Mouse (Mus musculus): ENCODE data around the gene H2afy. TPM values are rescaled to one million over a fixed set of nuclear protein-coding genes. Genes with fewer than 3 reads are reported as not detected.

H2afy gene
- total RNA-seq, 2 experiments from 2014 or later, result 122 to 128 TPM

DNA sequence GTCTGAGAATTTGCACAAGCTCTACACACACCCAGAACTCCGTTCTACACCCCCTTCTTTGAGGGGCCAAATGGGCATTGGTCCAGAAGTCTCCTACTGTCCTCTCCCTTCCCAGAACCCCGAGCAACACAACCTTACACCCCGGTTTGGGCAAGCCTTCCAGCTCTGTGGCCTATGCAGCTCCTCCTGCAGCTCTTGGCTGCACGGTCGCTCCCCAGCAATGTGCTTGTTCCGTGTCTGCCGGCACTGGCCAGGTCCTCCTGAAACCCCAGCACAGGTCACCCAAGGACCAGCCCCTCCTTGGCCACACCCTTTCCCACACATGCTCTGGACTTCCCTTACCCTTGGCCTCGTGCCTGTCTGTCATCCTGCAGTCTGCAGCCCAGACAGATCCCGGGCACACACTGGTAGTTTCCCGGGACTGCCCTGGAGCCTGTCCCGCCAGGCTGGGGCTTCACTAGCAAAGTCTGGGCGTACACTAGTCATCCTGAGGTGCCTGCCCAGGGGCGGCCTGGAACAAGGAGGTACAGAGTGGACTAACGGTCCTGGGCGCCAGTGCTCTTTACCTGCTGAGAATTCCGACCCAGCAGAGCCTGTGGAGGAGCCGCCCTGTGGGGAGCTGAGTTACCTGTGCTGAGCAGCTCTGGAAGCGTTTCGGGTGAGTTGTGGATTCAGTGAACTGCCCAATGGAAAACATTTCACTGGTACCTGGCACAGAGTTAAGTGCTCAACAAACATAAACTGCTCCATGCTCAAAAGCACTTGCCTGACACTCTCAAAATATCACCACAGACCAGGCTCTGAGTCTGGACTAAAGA lies 22.5 kb downstream of the H2afy start:
- peak in 1 of 2 experiments; percentile 32 for DNase-seq (ENCODE audit: low spot score in 2 of 2)

DNA sequence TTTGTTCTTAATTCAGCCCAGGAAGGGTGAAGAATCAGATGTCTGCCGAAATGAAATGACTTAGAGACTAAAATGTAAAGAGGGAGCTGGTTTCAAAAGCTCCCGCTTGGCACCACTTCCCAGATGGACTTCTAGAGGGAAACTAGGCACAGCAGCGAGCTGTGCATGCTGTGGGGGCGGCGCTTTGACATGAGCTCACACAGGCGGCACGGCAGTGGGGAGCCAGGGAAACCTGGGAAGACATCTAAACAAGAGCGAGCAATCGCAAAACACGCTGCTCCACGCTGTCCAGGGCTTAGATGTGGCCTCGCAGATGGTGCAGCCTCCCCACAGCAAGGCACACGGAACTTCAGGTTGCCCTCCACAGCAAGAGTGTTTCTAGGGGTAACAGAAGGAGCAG lies 23.2 kb downstream of the H2afy start:
- DNase-seq (ENCODE audit: low spot score in 2 of 2), result no peak

DNA sequence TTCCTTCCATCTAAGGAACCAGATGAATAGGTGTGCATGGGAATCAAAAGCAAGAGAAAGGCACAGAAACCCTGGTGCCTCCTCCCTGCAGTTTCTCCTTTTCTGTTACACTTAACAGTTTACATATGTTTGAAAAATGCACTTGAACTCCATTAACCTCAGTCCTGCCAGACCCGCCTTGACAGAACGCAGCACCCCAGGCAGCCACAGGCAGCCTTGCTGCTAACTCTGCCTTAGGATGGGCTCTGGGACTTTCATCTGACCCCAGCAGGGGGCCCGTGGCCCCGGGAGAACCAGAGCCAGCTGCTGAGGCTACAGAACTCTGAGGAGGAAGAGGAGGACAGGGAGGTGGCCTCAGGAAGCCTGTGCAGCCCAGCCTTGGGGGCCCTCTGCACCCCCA lies 23.7 kb downstream of the H2afy start:
- no peak for DNase-seq (ENCODE audit: low spot score in 2 of 2)

DNA sequence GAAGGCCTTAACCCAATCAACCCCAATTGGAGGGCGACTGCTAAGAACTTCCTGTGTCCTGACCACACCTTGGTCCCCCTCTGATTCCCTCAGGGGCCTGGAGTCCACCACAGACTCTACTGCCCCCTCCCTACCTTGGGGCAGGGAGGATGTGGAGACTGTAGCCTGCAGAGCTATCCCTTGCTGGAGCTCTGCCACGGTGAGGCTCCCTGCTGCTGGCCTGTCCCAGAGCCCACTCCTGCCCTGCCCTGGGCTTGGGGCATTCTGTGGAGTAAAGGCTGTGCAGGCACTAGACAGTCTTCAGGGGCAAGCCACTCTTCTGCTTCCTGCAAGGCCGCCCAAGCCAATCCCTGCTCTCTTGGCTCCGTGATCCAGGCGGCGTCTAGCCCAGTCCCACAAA lies 24.6 kb downstream of the H2afy start:
- DNase-seq (ENCODE audit: low spot score in 2 of 2), result peak in 1 of 2 experiments; percentile 23

DNA sequence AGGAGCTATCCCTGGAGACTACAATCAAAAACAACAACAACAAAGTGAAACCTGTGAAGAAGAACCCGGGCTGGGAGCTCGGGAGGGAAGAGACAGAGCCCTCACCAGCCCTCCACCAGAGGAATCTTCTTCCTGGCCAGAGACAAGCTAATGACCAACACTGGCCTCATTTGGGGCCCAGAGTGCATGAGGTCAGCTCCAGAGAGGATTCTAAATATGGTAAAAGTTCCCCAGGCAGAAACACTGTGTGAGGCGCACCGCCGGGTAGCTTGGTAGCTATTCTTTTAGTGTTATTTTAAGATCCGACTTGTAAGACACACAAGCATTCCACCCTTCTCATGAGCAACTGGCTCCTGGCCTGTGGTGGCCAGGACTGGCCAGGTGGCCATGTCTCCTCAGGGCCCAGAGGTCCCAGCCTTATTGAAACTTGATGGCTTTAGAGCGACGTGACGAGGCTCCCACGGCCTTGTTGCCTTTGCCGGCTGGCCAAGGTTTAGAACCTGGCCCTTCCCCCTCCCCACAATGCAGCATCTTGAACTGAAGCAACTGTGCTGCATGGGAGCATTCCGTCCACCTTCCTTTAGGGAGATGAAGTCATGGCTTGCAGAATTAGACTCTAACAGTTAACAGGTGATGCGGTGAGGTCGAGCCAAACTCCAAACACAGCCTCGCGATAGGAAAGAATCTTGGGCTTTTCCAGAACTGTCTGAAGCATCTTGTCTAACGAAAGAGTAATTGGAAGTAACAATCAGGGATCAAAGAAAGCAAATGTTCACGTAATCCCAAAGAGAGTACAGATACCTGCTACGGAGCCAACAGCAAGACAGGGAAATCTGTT lies 25.2 kb downstream of the H2afy start:
- no peak for DNase-seq (ENCODE audit: low spot score in 2 of 2)

DNA sequence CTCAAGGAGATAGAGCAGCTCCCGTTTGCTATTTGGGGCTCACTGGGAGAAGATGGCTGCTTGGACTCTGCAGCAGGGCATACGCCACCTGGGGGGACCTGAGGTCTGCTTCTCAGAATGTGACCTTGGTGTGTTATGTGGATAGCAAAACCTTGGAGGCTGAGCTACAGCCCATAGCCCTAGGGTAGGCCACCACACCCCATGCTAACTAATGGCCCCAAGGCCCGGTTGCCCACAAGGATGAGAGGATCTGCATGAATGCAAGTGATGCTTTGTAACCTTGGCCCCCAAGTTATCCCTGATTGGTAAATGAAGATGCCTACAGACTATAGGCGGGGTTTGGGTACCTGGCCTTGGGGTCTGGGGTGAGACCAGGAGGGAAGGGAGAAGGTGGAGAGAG lies 26.5 kb downstream of the H2afy start:
- DNase-seq (ENCODE audit: low spot score in 2 of 2), result peak in 1 of 2 experiments; percentile 10

DNA sequence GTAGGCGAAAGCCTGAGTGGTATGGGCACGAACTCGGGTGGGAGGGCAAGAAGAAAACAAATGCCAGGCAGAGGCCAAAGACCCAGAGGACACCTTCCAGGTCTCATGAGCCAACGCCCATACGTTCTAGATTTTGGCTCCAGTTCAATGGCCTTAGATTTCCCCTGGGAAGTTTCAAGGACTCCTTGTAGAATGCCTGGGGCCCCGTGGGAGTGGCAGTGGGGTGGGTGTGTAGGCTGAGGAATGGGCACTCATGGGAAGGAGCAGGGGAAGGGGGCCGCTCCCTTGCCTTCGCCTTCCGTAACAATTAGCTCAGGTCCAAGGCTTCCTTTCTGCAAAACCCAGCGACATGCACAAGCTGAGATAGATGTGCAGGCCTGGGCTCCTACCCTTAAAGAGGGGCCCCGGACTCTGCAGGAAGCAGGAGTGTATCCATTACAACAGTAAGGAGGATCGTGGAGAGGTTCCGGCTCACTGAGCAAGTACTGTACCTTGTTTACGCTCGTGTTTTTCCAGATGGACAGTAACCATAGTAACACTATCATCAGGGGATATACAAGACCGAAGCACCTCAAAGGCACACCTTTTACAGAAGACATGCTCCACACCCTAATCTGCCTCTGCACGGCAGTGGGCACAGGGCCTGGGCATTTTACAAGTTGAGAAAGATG lies 27.2 kb downstream of the H2afy start:
- peak in 1 of 2 experiments; percentile 9 for DNase-seq (ENCODE audit: low spot score in 2 of 2)

DNA sequence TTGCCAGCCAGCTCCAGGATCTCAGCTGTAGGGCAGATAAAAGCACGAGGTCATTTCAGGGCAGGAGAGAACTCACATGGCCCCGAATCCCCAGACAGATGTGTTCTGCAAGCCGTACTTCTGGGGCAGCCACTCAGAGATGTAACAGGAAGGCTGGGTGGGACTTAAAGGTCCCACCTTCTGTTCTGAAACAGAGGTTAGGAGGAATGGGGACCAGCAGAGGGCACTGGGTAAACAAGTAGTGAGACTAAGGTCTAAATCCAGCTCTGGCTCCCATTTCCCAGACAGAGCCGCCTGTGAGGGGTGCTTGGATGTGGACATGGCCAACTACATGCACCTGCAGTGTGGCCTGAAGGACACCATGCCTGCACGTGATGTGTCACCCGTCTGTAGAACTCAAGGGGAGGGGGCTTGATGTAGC lies 31.2 kb downstream of the H2afy start:
- DNase-seq (ENCODE audit: low spot score in 2 of 2), result peak in 1 of 2 experiments; percentile 20

DNA sequence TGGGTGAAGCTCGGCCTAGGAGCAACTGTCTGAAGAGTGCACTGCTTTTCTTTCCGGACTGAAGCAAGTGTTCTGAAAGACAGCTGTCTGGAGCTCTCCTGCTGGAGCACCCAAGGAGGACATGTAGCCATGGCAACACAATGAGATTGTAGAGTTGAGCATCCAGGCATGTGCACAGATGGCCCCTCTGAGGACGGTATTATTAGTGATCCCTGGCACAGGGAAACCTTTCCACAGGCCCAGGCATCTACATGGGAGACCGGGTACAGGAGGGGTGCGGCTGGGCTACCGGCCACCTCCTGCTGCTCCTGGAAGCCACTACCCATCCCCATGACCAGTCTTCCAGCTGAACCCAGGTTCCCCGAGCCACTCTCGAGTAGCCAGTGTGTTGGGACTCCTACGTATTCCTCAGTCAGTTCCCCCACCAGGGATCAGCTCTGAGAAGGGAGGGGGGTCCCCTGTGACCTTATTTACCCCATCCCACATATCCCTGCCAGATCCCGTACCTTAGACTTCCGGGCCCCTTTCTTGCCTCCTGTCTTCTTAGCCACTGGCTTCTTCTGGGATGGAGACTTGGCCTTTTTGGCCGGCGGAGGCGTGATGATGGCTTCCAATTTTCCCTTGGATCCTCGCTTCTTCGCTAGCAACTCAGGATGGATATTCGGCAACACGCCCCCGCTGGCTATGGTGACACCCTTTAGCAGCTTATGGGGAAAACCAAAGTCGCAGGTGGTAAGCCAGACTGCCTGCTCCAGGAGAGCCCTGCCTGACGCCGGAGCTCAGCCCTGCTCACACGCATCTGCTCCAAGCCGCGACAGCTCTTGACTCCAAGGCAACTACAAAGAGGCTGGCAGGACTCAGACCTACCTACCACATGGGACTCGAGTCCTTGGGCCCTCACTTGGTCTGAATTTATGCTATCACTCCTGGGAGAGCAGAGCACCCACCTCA lies 32.1 kb downstream of the H2afy start:
- peak; percentile 38 to 56 for DNase-seq (ENCODE audit: low spot score in 2 of 2)

DNA sequence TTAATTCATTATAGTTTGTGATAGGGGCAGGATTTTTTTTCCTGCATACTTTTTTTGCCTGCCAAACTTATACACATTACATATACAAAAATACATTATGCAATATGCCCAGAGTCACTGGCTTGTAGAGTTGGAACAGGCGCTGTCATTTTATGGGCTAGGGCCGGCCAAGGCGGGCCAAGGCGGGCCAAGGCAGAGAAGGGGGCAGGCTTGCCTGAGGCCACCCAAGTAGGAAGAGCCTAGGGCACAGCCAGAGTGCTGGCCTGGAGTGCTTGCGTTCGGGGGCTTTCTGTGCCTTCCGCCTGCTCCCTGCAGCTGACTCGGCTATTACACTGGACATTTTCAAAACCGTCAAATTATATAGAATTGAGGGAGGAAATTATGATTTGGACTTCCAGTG lies 34.0 kb downstream of the H2afy start:
- no peak for DNase-seq (ENCODE audit: low spot score in 2 of 2)

DNA sequence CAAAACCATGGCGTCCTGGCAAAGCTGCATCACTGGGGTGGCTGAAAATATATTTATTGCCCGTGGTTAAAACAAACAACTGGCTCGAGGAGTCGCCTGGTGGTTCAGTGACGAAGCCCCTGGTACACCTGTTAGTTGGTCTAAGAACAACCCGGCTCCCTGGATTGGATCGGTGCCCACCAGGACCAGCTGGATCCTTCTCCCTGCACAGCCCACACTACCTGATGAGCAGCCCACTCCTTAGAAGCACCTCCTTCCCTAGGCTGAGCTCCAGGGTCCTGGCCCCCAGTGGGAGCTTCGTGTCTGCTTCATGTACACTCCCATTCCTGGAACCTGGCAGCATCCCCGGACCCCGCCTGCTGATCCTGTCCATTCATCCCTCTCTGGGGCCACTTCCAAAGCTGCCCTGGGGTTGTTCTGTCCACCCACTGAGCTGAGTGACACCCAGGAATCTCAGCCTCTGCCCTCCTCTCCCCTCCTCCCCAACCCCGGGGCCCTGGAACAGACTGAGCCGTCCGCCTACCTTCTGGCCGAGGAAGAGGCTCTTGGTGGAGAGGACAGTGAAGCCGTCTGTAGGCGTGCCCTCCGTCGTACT lies 40.5 kb downstream of the H2afy start:
- no peak for DNase-seq (ENCODE audit: low spot score in 2 of 2)

DNA sequence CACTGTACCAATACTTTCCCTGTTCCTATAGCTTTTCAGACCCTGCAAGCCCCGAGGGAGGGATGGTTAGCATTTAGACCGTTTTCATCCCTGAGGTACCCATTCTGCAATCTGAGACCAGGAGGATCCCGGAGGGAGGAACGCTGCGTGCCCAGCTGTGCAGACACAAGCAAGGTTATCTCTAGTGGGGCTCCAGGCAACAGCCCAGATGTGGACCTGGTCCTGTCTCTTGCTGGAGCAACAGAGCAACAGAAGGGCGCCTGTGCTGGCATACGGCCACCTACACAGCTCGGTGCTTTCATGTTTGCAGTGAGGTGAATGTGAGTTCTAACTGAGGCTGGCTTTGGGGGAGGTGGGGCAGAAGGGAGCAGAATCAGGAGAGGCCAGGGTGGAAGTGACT lies 41.6 kb downstream of the H2afy start:
- no peak for DNase-seq (ENCODE audit: low spot score in 2 of 2)

DNA sequence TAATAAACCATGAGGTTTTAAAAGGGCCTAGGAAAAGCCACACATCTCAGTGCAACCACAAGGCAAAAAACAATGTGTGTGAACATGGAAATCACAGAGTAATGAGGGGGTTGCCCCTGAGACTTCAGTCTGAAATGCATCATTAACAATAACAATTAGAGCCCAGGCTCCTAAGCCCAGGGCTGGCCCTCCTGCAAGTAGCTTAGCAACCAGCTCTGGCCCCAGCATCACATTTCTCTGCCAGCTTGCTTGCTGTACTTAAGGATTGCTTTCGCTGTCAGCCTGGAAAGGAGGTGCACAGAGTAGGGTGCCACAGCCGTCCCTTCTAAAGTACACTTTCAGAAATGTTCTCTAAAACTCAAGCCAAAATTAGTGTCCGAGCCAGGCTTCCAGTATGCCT lies 42.5 kb downstream of the H2afy start:
- DNase-seq (ENCODE audit: low spot score in 2 of 2), result peak in 1 of 2 experiments; percentile 53

DNA sequence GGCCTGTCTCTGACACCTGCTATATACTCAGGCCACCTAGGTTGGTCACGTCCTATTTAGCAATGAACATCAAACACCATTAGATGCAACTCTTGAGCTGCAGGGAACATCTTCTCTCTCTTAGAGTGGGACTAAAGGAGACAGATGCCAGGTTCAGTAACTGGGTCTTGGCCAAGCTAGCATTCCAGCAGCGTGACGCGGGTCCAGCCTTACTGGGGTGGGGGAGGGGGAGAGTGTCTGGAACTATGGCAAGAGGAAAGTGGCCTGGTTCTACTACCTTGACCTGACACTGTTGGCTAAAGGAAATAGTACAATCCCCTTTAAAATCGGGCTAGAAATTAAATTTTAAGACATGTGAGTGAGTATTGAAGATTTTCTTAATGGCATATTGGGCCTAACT lies 43.6 kb downstream of the H2afy start:
- DNase-seq (ENCODE audit: low spot score in 2 of 2), result no peak

DNA sequence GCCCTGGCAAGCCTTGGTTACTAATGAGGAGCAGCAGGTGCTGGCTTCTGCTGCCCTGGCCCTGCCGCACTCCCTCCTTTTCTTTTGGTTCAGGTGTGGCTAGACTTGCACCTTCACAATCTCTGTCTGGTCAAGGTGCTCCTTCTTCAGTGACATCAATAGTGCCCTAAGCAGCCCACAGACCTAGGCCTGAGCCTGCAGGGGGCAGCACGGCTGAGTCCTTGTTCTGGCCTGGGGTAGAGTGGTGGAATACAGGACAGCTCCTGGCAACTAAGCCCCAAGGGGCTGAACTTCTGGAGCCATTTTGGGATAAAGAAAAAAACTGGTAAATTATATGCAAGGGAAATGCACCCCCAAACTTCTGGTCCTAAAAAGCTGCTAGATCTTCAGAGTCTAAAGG lies 45.6 kb downstream of the H2afy start:
- no peak for DNase-seq (ENCODE audit: low spot score in 2 of 2)

DNA sequence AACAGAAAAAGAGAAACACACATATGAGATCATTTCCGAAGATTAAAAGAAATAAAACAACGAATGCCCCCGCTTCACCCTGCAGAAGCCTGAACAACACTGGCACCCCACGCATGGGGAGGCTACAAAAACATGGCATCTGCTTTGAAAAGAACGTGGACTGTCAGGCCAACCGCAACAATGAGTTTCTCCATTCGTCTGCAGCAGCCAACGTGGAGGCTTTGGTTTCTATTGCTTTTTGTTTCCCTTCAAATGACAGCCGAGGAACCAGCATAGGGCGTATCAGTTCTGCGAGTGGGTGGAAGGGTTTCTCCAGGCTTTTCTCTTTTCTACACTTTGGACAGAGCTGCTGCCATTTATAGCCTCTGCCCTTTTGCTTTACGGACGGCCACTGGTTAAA lies 47.6 kb downstream of the H2afy start:
- no peak for DNase-seq (ENCODE audit: low spot score in 2 of 2)

DNA sequence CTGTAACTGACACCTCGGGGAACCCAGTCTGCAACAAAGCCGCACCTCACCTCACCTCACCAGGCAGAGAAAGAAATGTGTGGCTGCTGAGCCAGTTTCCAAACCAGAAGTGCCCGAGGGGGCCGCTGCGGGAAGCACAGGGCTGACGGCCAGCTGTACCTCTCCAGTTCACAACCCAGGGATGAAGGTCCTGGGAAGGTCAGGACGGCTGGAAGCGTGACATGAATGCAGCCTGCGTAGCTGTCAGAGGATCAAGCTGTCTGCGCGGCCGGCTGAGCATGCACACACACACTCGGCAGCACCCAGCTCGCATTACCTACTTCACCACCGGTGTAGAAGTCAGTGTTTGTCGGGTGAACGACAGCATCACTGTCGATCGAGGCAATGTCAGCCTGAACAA lies 48.2 kb downstream of the H2afy start:
- DNase-seq (ENCODE audit: low spot score in 2 of 2), result no peak

DNA sequence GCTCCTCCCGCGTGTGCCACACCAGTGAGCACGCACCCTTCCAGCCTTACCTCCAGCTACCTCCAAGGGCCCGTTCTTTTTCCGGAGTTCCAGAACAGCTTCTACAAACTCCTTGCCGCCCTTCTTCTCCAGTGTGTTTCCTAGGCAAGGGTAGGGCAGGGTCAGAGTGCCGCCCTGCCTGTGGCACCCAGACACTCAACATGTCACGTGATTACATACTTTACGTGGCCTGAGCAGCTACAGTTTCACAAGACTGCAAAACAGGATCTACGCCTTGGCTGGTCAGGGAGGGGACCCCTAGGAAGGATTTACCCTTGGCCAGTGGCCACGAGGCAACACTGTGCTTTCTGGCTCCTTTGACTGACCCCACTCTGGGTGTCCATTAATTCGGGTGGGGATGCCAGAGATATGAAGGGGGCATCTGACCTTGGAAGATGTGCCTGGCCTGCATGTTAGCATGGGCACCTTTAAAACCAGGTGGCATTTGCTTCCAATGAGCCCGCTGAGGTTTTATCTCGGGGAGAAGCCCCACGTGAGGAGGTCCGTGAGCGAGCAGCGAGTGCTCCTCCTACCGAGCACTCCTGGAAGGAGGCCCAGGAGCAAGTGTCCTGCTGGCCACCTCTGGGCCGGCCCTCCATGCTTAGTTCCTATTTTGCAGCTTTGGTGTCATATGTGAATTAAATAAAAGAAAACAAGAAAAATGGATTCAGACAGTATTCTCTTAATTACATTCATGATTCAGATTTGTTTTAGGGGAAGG lies 51.8 kb downstream of the H2afy start:
- DNase-seq (ENCODE audit: low spot score in 2 of 2), result no peak

DNA sequence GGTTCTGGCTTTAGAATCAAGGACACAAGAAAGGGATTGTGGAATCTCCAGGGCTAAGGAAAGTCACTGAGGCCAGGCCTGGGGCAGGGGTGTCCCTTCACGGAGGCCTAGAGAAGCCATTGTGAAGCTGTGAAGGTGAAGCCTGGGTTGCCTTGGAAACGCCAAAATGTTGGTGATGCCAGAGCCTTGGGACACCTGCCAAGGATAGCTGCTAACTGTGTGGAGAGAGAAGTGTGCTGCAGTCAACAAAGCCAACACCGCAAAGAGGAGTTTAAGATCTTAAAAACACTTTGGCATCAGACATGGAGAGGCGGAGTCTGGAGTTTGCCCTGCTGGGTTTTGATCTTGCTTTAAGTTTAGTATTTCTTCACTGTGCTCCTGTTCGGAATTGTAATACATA lies 54.5 kb downstream of the H2afy start:
- no peak for DNase-seq (ENCODE audit: low spot score in 2 of 2)

DNA sequence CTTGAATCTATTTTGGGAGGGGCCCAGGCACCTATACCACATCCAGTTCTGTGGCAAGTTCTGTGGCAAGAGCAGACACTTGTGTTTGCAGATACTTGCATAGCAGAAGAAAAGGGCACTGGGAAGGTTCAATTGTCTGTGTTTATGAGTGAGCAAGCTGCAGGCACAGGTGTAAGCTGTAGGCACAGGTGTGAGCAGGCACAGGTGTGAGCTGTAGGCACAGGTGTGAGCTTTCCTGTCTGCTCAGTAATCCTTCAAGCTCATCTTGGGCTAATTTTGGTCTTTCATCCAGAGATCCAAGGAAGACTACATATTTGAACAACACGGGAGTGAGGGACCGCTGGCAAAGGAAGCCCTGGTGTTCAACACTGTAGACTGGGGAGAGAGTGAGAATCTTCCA lies 56.5 kb downstream of the H2afy start:
- no peak for DNase-seq (ENCODE audit: low spot score in 2 of 2)

Data from layer of hippocampus, postnatal 10 days (tissue).